In the genomic region with DNA sequence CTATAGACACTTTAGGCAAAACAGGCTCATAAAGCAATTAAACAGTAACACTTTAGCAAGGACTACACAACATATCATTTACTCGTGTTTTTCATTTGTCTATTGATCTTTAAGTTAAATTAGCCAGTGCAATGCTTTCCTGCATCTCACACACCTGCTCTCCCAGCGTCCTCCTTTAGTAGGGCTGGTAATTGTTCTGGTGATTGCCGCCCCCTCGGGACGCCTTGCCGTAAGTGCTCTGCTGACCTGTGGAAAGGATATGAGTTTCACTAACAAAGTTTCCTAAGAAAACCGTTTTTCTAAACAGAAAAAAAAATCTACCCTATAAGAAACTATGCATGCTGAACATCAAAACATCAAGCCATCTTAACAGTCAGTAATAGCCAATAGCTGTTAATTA, we compare ENCODE assay signal across 9 mouse cellular contexts. TPM values are rescaled to one million over a fixed set of nuclear protein-coding genes. Genes with fewer than 3 reads are reported as not detected.
A peak's percentile ranks its signal among the peaks of the same experiment; 100 is the strongest.
DNase-seq lines count a peak whose midpoint lies in the region; ATAC-seq and TF ChIP-seq lines count a peak whose summit lies in the region.
"Had no signal": no experiment of that assay in that cellular context is flagged by ENCODE, and none has a peak within 500 bp of the region (broad histone marks: within the 10 kb centered on the region; RNA-seq: fewer than 3 reads in every experiment).

No protein-coding gene starts in this region.

- no peak overlapping the region for H3K27ac ChIP-seq in lung, embryonic 14.5 days (ENCODE audit: low read depth)
- H3K27ac ChIP-seq in forebrain, embryonic 13.5 days, result no peak overlapping the region
- H3K27ac ChIP-seq in intestine, postnatal 0 days (ENCODE audit: low read depth, low read length), result no peak overlapping the region
- H3K27ac ChIP-seq in small intestine, adult 2 months (ENCODE audit: insufficient read depth, low read depth, low read length), result no peak overlapping the region
- H3K27ac ChIP-seq: macrophage had no signal

- H3K27me3 ChIP-seq in lung, embryonic 14.5 days (ENCODE audit: insufficient read depth, low read length), result no peaks in the 10 kb centered on the region
- H3K27me3 ChIP-seq in forebrain, embryonic 13.5 days, result no peaks in the 10 kb centered on the region
- no peaks in the 10 kb centered on the region for H3K27me3 ChIP-seq in intestine, postnatal 0 days (replicated peaks; ENCODE audit: control insufficient read depth, insufficient read depth, low read length)
- no peaks in the 10 kb centered on the region for H3K27me3 ChIP-seq in small intestine, adult 2 months (ENCODE audit: control insufficient read depth, insufficient read depth, low read length)

- TF ChIP-seq CTCF in lung, embryonic 14.5 days (IDR thresholded peaks at IDR 0.05; ENCODE audit: low read depth), result no peak; the same call in 1 of the 2 replicates
- TF ChIP-seq CTCF in intestine, postnatal 0 days (IDR thresholded peaks at IDR 0.05; ENCODE audit: low read depth), result peak; percentile 60
- peak; percentile 28; the same call in 1 of the 2 replicates for TF ChIP-seq CTCF in small intestine, adult 2 months (IDR thresholded peaks at IDR 0.05; ENCODE audit: extremely low read depth, insufficient read length, insufficient replicate concordance, low read depth, low read length)

- WGBS in lung, embryonic 14.5 days, result 48% methylated on average over 7 of the region's 7 CpGs
- 45% methylated on average over 7 of the region's 7 CpGs for WGBS in forebrain, embryonic 13.5 days
- 17% methylated on average over 7 of the region's 7 CpGs for WGBS in intestine, postnatal 0 days
- WGBS in small intestine, adult 2 months, result 8% methylated on average over 7 of the region's 7 CpGs

- no peak overlapping the region for H3K9ac ChIP-seq in lung, embryonic 14.5 days
- no peak overlapping the region for H3K9ac ChIP-seq in forebrain, embryonic 13.5 days
- no peak overlapping the region for H3K9ac ChIP-seq in intestine, postnatal 0 days (ENCODE audit: low read depth, low read length)

- peak overlapping the region; percentile 96 for H3K4me3 ChIP-seq in lung, embryonic 14.5 days (ENCODE audit: low read depth, low read length)
- H3K4me3 ChIP-seq in forebrain, embryonic 13.5 days, result peak overlapping the region; percentile 84
- H3K4me3 ChIP-seq in intestine, postnatal 0 days (ENCODE audit: low read depth, low read length), result 0 out of 2 replicates have a peak overlapping the region, but pooled peaks have one; percentile 99
- H3K4me3 ChIP-seq in small intestine, adult 2 months (ENCODE audit: low read depth, low read length), result no peak overlapping the region

- H3K4me1 ChIP-seq in lung, embryonic 14.5 days (ENCODE audit: insufficient read depth), result no peaks in the 10 kb centered on the region
- H3K4me1 ChIP-seq in forebrain, embryonic 13.5 days, result peaks cover 50% of the 10 kb centered on the region
- H3K4me1 ChIP-seq in intestine, postnatal 0 days (replicated peaks; ENCODE audit: control insufficient read depth, insufficient read depth, low read length), result no peaks in the 10 kb centered on the region
- peaks cover 5% of the 10 kb centered on the region for H3K4me1 ChIP-seq in small intestine, adult 2 months (ENCODE audit: control insufficient read depth, insufficient read depth, insufficient read length, low read length)

- peak overlapping the region; percentile 91 for H3K4me2 ChIP-seq in lung, embryonic 14.5 days
- peak overlapping the region; percentile 99 for H3K4me2 ChIP-seq in forebrain, embryonic 13.5 days
- peak overlapping the region; percentile 99 for H3K4me2 ChIP-seq in intestine, postnatal 0 days (replicated peaks; ENCODE audit: low read depth)

- DNase-seq in lung, embryonic 14.5 days, result peak; percentile 3
- no peak for DNase-seq in lung, postnatal 10 days
- DNase-seq in frontal cortex, postnatal 36 days (ENCODE audit: low spot score in 2 of 2), result no peak
- no peak for DNase-seq in layer of hippocampus, adult 18-20 months (ENCODE audit: low spot score in 2 of 2)

- no peak for TF ChIP-seq POLR2A in small intestine, adult 2 months (IDR thresholded peaks at IDR 0.05; ENCODE audit: low read depth, low read length)

- no peaks in the 10 kb centered on the region for H3K9me3 ChIP-seq in lung, embryonic 14.5 days (ENCODE audit: low read depth, low read length)
- H3K9me3 ChIP-seq in forebrain, embryonic 13.5 days (replicated peaks), result no peaks in the 10 kb centered on the region
- no peaks in the 10 kb centered on the region for H3K9me3 ChIP-seq in intestine, postnatal 0 days (ENCODE audit: control insufficient read depth)

- ATAC-seq in lung, embryonic 14.5 days (ENCODE audit: insufficient read depth), result no peak
- ATAC-seq in forebrain, embryonic 13.5 days, result no peak
- no peak for ATAC-seq in intestine, postnatal 0 days
- no peak for ATAC-seq in megakaryocyte progenitor cell, adult 5-6 weeks (replicated peaks; ENCODE audit: poor library complexity)

- H3K36me3 ChIP-seq in lung, embryonic 14.5 days (ENCODE audit: insufficient read depth), result peaks cover 61% of the 10 kb centered on the region
- peaks cover 59% of the 10 kb centered on the region for H3K36me3 ChIP-seq in forebrain, embryonic 13.5 days (ENCODE audit: poor library complexity, severe bottlenecking)
- H3K36me3 ChIP-seq in intestine, postnatal 0 days (ENCODE audit: control insufficient read depth, insufficient read depth), result peaks cover 28% of the 10 kb centered on the region
- H3K36me3 ChIP-seq in small intestine, adult 2 months (ENCODE audit: control insufficient read depth, insufficient read depth, low read length), result peaks cover 33% of the 10 kb centered on the region

RNA-seq across cellular contexts. Expression of a gene that starts 3.5 kb away (rescaled TPM):
- polyA plus RNA-seq in lung, embryonic 14.5 days (2014; fragmentation: Nextera tagmentation; extraction: Ambion mirVana), result 200 and 204 TPM in 2 replicates
- polyA plus RNA-seq in forebrain, embryonic 13.5 days (2015; fragmentation: Nextera tagmentation; extraction: Ambion mirVana), result 260 and 282 TPM in 2 replicates
- polyA plus RNA-seq in intestine, postnatal 0 days (2015; fragmentation: Nextera tagmentation; extraction: Ambion mirVana), result 61.6 and 63.2 TPM in 2 replicates
- 14.4 and 41.0 TPM in 2 replicates for polyA plus RNA-seq in small intestine, adult 2 months (2012; rRNA removed)
- total RNA-seq in layer of hippocampus, adult 18-20 months (2021), result 100 to 1,000 TPM; 163 to 166 TPM
- total RNA-seq in megakaryocyte progenitor cell, adult 5-6 weeks (2015), result 283 and 299 TPM in 2 replicates
- 415 and 496 TPM in 2 replicates for total RNA-seq in megakaryocyte progenitor cell, adult 5-6 weeks (2017)

RNA-seq across cellular contexts. Expression of a gene that starts 3.8 kb away (rescaled TPM):
- 47.9 and 50.8 TPM in 2 replicates for polyA plus RNA-seq in lung, embryonic 14.5 days (2014; fragmentation: Nextera tagmentation; extraction: Ambion mirVana)
- polyA plus RNA-seq in forebrain, embryonic 13.5 days (2015; fragmentation: Nextera tagmentation; extraction: Ambion mirVana), result 47.8 and 49.2 TPM in 2 replicates
- 26.6 TPM in 2 replicates for polyA plus RNA-seq in intestine, postnatal 0 days (2015; fragmentation: Nextera tagmentation; extraction: Ambion mirVana)
- polyA plus RNA-seq in small intestine, adult 2 months (2012; rRNA removed), result 14.4 and 33.9 TPM in 2 replicates
- 10 to 100 TPM; 51.9 to 55.3 TPM for total RNA-seq in layer of hippocampus, adult 18-20 months (2021)
- total RNA-seq in megakaryocyte progenitor cell, adult 5-6 weeks (2015), result 46.5 and 46.8 TPM in 2 replicates
- 45.9 and 47.4 TPM in 2 replicates for total RNA-seq in megakaryocyte progenitor cell, adult 5-6 weeks (2017)

RNA-seq across cellular contexts. Expression of a gene that starts 57.1 kb away (rescaled TPM):
- polyA plus RNA-seq in lung, embryonic 14.5 days (2014; fragmentation: Nextera tagmentation; extraction: Ambion mirVana), result 2.0 and 3.0 TPM in 2 replicates
- 3.1 and 3.4 TPM in 2 replicates for polyA plus RNA-seq in forebrain, embryonic 13.5 days (2015; fragmentation: Nextera tagmentation; extraction: Ambion mirVana)
- polyA plus RNA-seq in intestine, postnatal 0 days (2015; fragmentation: Nextera tagmentation; extraction: Ambion mirVana), result 1.5 and 2.4 TPM in 2 replicates
- polyA plus RNA-seq in small intestine, adult 2 months (2012; rRNA removed), result 1.8 and 5.6 TPM in 2 replicates
- 1 to 10 TPM; 1.2 to 1.6 TPM for total RNA-seq in layer of hippocampus, adult 18-20 months (2021)
- 0.98 and 1.2 TPM in 2 replicates for total RNA-seq in megakaryocyte progenitor cell, adult 5-6 weeks (2015)
- 1.9 TPM in 1 of 2 replicates, not detected in the other for total RNA-seq in megakaryocyte progenitor cell, adult 5-6 weeks (2017)

RNA-seq across cellular contexts. Expression of a gene that starts 57.2 kb away (rescaled TPM):
- polyA plus RNA-seq in lung, embryonic 14.5 days (2014; fragmentation: Nextera tagmentation; extraction: Ambion mirVana), result 196 TPM in 2 replicates
- 119 and 189 TPM in 2 replicates for polyA plus RNA-seq in forebrain, embryonic 13.5 days (2015; fragmentation: Nextera tagmentation; extraction: Ambion mirVana)
- polyA plus RNA-seq in intestine, postnatal 0 days (2015; fragmentation: Nextera tagmentation; extraction: Ambion mirVana), result 66.5 and 67.1 TPM in 2 replicates
- 22.4 and 79.4 TPM in 2 replicates for polyA plus RNA-seq in small intestine, adult 2 months (2012; rRNA removed)
- total RNA-seq in layer of hippocampus, adult 18-20 months (2021), result 100 to 1,000 TPM; 207 to 224 TPM
- total RNA-seq in megakaryocyte progenitor cell, adult 5-6 weeks (2015), result 378 and 387 TPM in 2 replicates
- 92.7 and 143 TPM in 2 replicates for total RNA-seq in megakaryocyte progenitor cell, adult 5-6 weeks (2017)
